Mouse (Mus musculus) left cerebral cortex, adult 2 months (tissue): Measurements from ENCODE around the gene Vmn2r114. TPM values are rescaled to one million over a fixed set of nuclear protein-coding genes. Genes with fewer than 3 reads are reported as not detected.
"Not testable (repeated sequence)": the region's sequence is repeated elsewhere in the genome, so short reads cannot be mapped to it uniquely, and the experiment has no call there.

Experiments
- DNase-seq, 2 experiments: peaks; one replicate each; pipeline ENCODE4 v3.0.0; 2021 to 2022; ENCODE audit warnings: low spot score in 2 of 2, mixed read lengths in 1 of 2; ENCODE audit errors: extremely low spot score in 1 of 2
- H3K27ac ChIP-seq: fragments of 200-600 bp; 2 replicates; pipeline ENCODE4 v1.8.1; 2022
- H3K4me3 ChIP-seq: fragments of 200-600 bp; 2 replicates; pipeline ENCODE4 v1.8.1; 2022
- CTCF ChIP-seq: fragments of 200-600 bp; IDR thresholded peaks from 2 replicates; pipeline ENCODE4 v1.8.1; 2022; ENCODE audit warnings: antibody characterized with exemption, mild to moderate bottlenecking, moderate library complexity
- intact Hi-C: fragments of 180-260 bp; cut with DNase I; formaldehyde crosslinking; loops from one replicate; pipeline ENCODE4 v1.15.1; 2025
- long read RNA-seq, 2 experiments: library from polyadenylated mRNA; stranded (forward); transcript quantifications; one replicate each; pipeline ENCODE4 v2.0.0; 2021; ENCODE audit warnings: borderline mapping rate in 2 of 2
- total RNA-seq, 2 experiments: library from RNA; stranded (reverse); gene quantifications; 2 replicates each; pipeline ENCODE4 v1.2.3; 2021

Gene Vmn2r114
- total RNA-seq = not detected
- long read RNA-seq, experiment 1 = 0 reads
- long read RNA-seq, experiment 2 = 0 reads

GRCm38 (mm10) chr17:23312437-23312836 lies at the start of gene Vmn2r114:
TSS of gene Vmn2r114 (minus strand) at chr17:23312537.
- intact Hi-C loops, H3K4me3 ChIP-seq, H3K27ac ChIP-seq, DNase-seq: not testable (repeated sequence)

DNA sequence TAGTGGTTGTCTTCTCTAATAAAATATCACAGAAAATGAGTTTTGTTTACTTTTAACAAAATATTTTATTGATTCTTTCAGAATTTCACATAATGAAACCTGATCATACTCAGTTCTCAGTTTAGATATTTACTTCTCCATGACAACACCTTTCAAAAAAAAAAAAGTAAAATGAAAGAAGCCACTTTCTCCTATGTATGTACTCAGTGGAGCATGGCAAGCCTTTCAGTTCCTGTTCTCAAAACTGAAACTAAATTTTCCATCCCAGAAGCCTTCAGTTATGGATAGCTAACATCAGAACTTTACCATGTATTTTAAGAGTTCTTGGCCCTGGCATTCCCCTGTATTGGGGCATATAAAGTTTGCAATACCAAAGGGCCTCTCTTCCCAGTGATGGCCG lies 39.3 kb upstream of the Vmn2r114 start:
- Histone ChIP-seq H3K4me3 (no peak overlapping the region), H3K27ac (no peak overlapping the region)
- no peak for DNase-seq
- TF ChIP-seq CTCF = no peak
- intact Hi-C loops = no loop called here

DNA sequence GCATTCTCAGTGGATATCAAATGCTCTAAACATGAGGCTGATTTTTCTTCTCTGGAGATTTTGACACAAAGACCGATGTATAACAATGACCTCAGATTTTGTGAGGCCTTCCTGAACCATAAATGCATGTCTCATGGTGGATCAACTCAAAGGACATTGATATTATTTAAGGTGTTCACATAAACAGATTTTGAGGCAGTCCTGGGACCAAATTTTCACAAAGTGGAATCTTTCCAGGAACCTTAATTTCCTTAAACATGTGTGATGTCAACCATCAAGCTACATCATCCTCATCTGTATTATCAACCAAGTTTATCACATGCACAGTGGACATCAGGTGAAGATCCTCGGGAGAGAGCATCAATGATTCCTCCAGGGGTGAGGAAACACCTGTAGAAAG lies 31.1 kb upstream of the Vmn2r114 start, which contains the start of gene Vmn2r115:
TSS of gene Vmn2r115 (plus strand) at position 301 of the 400 bp plus-strand sequence.
- intact Hi-C loops, H3K27ac ChIP-seq, H3K4me3 ChIP-seq, DNase-seq: not testable (repeated sequence)

DNA sequence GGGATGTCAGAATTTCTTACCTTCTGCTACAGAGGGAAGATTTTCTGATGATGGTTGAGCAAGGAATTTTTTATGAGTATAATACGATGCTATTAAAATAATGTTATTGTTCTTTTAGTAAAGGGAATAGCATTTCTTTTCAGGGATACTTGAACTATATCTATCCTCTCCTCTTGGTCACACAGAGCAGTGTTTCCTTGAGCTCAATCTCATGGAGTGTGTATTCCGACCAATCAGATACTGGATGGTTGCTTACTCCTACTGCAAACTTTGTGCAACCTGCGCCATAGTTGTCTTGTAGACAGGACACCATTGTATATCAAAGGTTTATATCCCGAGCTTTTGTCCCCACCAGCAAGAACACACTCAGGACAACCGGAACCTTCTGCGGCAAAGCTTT lies 18.3 kb upstream of the Vmn2r114 start:
- intact Hi-C loops = no loop called here
- Histone ChIP-seq H3K4me3 (no peak overlapping the region), H3K27ac (no peak overlapping the region)
- DNase-seq = no peak
- no peak for TF ChIP-seq CTCF

Other genes with a start within 250 kb of the Vmn2r114 start
- gene Zfp40, start 119.3 kb downstream of the Vmn2r114 start, total RNA-seq = 10 to 100 TPM; 18.4 to 20.7 TPM
- not detected for gene Vmn2r115, start 31.2 kb upstream of the Vmn2r114 start, total RNA-seq
- not detected for gene Vmn2r116, start 72.1 kb upstream of the Vmn2r114 start, total RNA-seq
- gene Vmn2r117, start 167.2 kb upstream of the Vmn2r114 start, total RNA-seq = not detected